Mouse (Mus musculus): ENCODE results near the gene Pim2. TPM values are rescaled to one million over a fixed set of nuclear protein-coding genes. Genes with fewer than 3 reads are reported as not detected.

The Pim2 gene
- polyA plus RNA-seq (2015; fragmentation: Nextera tagmentation; extraction: Ambion mirVana) = 5.9 and 7.2 TPM in 2 replicates

GRCm38 (mm10) chrX:7878007-7878419 is at the start of gene Pim2:
TSS of gene Pim2 (plus strand) at chrX:7878262.

GRCm38 (mm10) chrX:7841163-7842162 is 36.6 kb upstream of the Pim2 start, which contains the start of gene Otud5:
TSS of gene Otud5 (plus strand) at chrX:7841364.

GRCm38 (mm10) chrX:7883841-7884567 is 5.9 kb downstream of the Pim2 start, which contains the start of gene Slc35a2:
TSS of gene Slc35a2 (plus strand) at chrX:7884028.

GRCm38 (mm10) chrX:7898880-7899874 is 21.1 kb downstream of the Pim2 start, which contains the start of the genes Pqbp1 and Timm17b:
TSS of gene Pqbp1 (minus strand) at chrX:7899269.
TSS of gene Timm17b (plus strand) at chrX:7899357.

GRCm38 (mm10) chrX:7907735-7908134 is 29.7 kb downstream of the Pim2 start, which contains the start of gene Gm10491:
TSS of gene Gm10491 (minus strand) at chrX:7907835.

GRCm38 (mm10) chrX:7909242-7909641 is 31.2 kb downstream of the Pim2 start, which contains the start of gene Gm10490:
TSS of gene Gm10490 (plus strand) at chrX:7909542.

GRCm38 (mm10) chrX:7919601-7920383 is 41.7 kb downstream of the Pim2 start, which contains the start of gene Pcsk1n:
TSS of gene Pcsk1n (plus strand) at chrX:7919822.

GRCm38 (mm10) chrX:7928270-7928790 is 50.3 kb downstream of the Pim2 start, which contains the start of gene Eras:
TSS of gene Eras (minus strand) at chrX:7928607.

Other genes starting within 250 kb of the Pim2 start
- gene Syp, start 239.8 kb upstream of the Pim2 start, polyA plus RNA-seq (2015; fragmentation: Nextera tagmentation; extraction: Ambion mirVana) = 29.4 and 43.0 TPM in 2 replicates
- 6.0 and 7.0 TPM in 2 replicates for gene Prickle3, start 221.0 kb upstream of the Pim2 start, polyA plus RNA-seq (2015; fragmentation: Nextera tagmentation; extraction: Ambion mirVana)
- 104 and 112 TPM in 2 replicates for gene Plp2, start 206.9 kb upstream of the Pim2 start, polyA plus RNA-seq (2015; fragmentation: Nextera tagmentation; extraction: Ambion mirVana)
- gene Magix, start 197.0 kb upstream of the Pim2 start, polyA plus RNA-seq (2015; fragmentation: Nextera tagmentation; extraction: Ambion mirVana) = 0.30 and 0.63 TPM in 2 replicates
- gene Gpkow, start 181.1 kb upstream of the Pim2 start, polyA plus RNA-seq (2015; fragmentation: Nextera tagmentation; extraction: Ambion mirVana) = 21.6 and 34.4 TPM in 2 replicates
- 63.2 and 88.4 TPM in 2 replicates for gene Wdr45, start 163.9 kb upstream of the Pim2 start, polyA plus RNA-seq (2015; fragmentation: Nextera tagmentation; extraction: Ambion mirVana)
- gene Gm45208, start 156.0 kb upstream of the Pim2 start, polyA plus RNA-seq (2015; fragmentation: Nextera tagmentation; extraction: Ambion mirVana) = 0.29 and 0.43 TPM in 2 replicates
- 25.9 and 43.7 TPM in 2 replicates for gene Praf2, start 149.8 kb upstream of the Pim2 start, polyA plus RNA-seq (2015; fragmentation: Nextera tagmentation; extraction: Ambion mirVana)
- gene Ccdc120, start 127.4 kb upstream of the Pim2 start, polyA plus RNA-seq (2015; fragmentation: Nextera tagmentation; extraction: Ambion mirVana) = 6.9 and 7.3 TPM in 2 replicates
- gene Tfe3, start 115.7 kb upstream of the Pim2 start, polyA plus RNA-seq (2015; fragmentation: Nextera tagmentation; extraction: Ambion mirVana) = 20.3 and 26.3 TPM in 2 replicates
- gene Gripap1, start 88.5 kb upstream of the Pim2 start, polyA plus RNA-seq (2015; fragmentation: Nextera tagmentation; extraction: Ambion mirVana) = 26.0 and 30.5 TPM in 2 replicates
- gene Kcnd1, start 56.0 kb upstream of the Pim2 start, polyA plus RNA-seq (2015; fragmentation: Nextera tagmentation; extraction: Ambion mirVana) = 1.8 and 2.8 TPM in 2 replicates
- 37.5 and 39.6 TPM in 2 replicates for gene Otud5, start 36.9 kb upstream of the Pim2 start, polyA plus RNA-seq (2015; fragmentation: Nextera tagmentation; extraction: Ambion mirVana)
- 20.8 and 30.2 TPM in 2 replicates for gene Slc35a2, start 5.8 kb downstream of the Pim2 start, polyA plus RNA-seq (2015; fragmentation: Nextera tagmentation; extraction: Ambion mirVana)
- 117 and 159 TPM in 2 replicates for gene Pqbp1, start 21.0 kb downstream of the Pim2 start, polyA plus RNA-seq (2015; fragmentation: Nextera tagmentation; extraction: Ambion mirVana)
- gene Timm17b, start 21.1 kb downstream of the Pim2 start, polyA plus RNA-seq (2015; fragmentation: Nextera tagmentation; extraction: Ambion mirVana) = 156 and 183 TPM in 2 replicates
- not detected in 2 replicates for gene Gm10491, start 29.6 kb downstream of the Pim2 start, polyA plus RNA-seq (2015; fragmentation: Nextera tagmentation; extraction: Ambion mirVana)
- gene Gm10490, start 31.3 kb downstream of the Pim2 start, polyA plus RNA-seq (2015; fragmentation: Nextera tagmentation; extraction: Ambion mirVana) = not detected in 2 replicates
- 100 and 170 TPM in 2 replicates for gene Pcsk1n, start 41.6 kb downstream of the Pim2 start, polyA plus RNA-seq (2015; fragmentation: Nextera tagmentation; extraction: Ambion mirVana)
- not detected in 2 replicates for gene Eras, start 50.3 kb downstream of the Pim2 start, polyA plus RNA-seq (2015; fragmentation: Nextera tagmentation; extraction: Ambion mirVana)
- 10.8 and 15.4 TPM in 2 replicates for gene Hdac6, start 69.6 kb downstream of the Pim2 start, polyA plus RNA-seq (2015; fragmentation: Nextera tagmentation; extraction: Ambion mirVana)
- 2.4 and 5.5 TPM in 2 replicates for gene Gata1, start 99.8 kb downstream of the Pim2 start, polyA plus RNA-seq (2015; fragmentation: Nextera tagmentation; extraction: Ambion mirVana)
- 0.21 TPM in 1 of 2 replicates, not detected in the other for gene Glod5, start 140.2 kb downstream of the Pim2 start, polyA plus RNA-seq (2015; fragmentation: Nextera tagmentation; extraction: Ambion mirVana)
- 14.9 and 17.8 TPM in 2 replicates for gene Suv39h1, start 196.5 kb downstream of the Pim2 start, polyA plus RNA-seq (2015; fragmentation: Nextera tagmentation; extraction: Ambion mirVana)
- gene Was, start 212.2 kb downstream of the Pim2 start, polyA plus RNA-seq (2015; fragmentation: Nextera tagmentation; extraction: Ambion mirVana) = 0.55 and 0.75 TPM in 2 replicates